Mouse (Mus musculus) CH12.LX (cell line): ENCODE results near the gene Ccdc7b. TPM values are rescaled to one million over a fixed set of nuclear protein-coding genes. Genes with fewer than 3 reads are reported as not detected.
"Not testable (repeated sequence)": the region's sequence is repeated elsewhere in the genome, so short reads cannot be mapped to it uniquely, and the experiment has no call there.

Experiments used
- DNase-seq: peaks from one replicate; pipeline ENCODE4 v3.0.0-alpha.2; 2013; ENCODE audit errors: extremely low read depth
- H3K27ac ChIP-seq: 2 replicates; pipeline ENCODE4 v1.5.1; 2012; ENCODE audit warnings: low read depth, mild to moderate bottlenecking, control low read depth, moderate library complexity; ENCODE audit not compliant: insufficient read depth
- H3K27me3 ChIP-seq: replicated peaks from 2 replicates; pipeline ENCODE3; 2012; ENCODE audit warnings: inconsistent platforms
- H3K36me3 ChIP-seq, 2 experiments: replicated peaks in 1 of 2; 2 replicates each; pipeline versions ENCODE3 to v1.6.1; 2012; ENCODE audit warnings: inconsistent platforms in 1 of 2, low read length in 1 of 2, mild to moderate bottlenecking in 1 of 2, mixed read lengths in 1 of 2, moderate library complexity in 1 of 2; ENCODE audit not compliant: control insufficient read depth in 1 of 2, insufficient read depth in 1 of 2
- H3K4me1 ChIP-seq, 2 experiments: 2 replicates each; pipeline ENCODE4 v1.6.1; 2012; ENCODE audit warnings: inconsistent platforms in 1 of 2, moderate library complexity in 1 of 2; ENCODE audit not compliant: insufficient read depth in 2 of 2, control insufficient read depth in 1 of 2
- H3K4me2 ChIP-seq: 2 replicates; pipeline ENCODE4 v1.6.1; 2012; ENCODE audit warnings: low read depth, mild to moderate bottlenecking, control low read depth; ENCODE audit not compliant: poor library complexity, insufficient read depth, severe bottlenecking
- H3K4me3 ChIP-seq, 3 experiments: fragments of 150-350 bp in 1 of 3; sonication (generic) in 1 of 3; replicated peaks in 1 of 3; 2 replicates each; pipeline versions ENCODE3 to v1.5.1; 2011 to 2012; ENCODE audit warnings: low read depth in 2 of 3, low read length in 2 of 3, mild to moderate bottlenecking in 2 of 3, moderate library complexity in 2 of 3, control low read depth in 1 of 3, improper control_type of control experiment in 1 of 3, inconsistent platforms in 1 of 3, mixed read lengths in 1 of 3; ENCODE audit not compliant: poor library complexity in 1 of 3
- H3K79me2 ChIP-seq: replicated peaks from 2 replicates; pipeline ENCODE4 v1.6.1; 2012; ENCODE audit warnings: mild to moderate bottlenecking, moderate library complexity; ENCODE audit not compliant: control insufficient read depth, poor library complexity, insufficient read depth, severe bottlenecking; ENCODE audit errors: extremely low read depth
- H3K9ac ChIP-seq: 2 replicates; pipeline ENCODE4 v1.6.1; 2012; ENCODE audit warnings: low read depth, mild to moderate bottlenecking, control low read depth, moderate library complexity; ENCODE audit not compliant: insufficient read depth
- H3K9me3 ChIP-seq: replicated peaks from 2 replicates; pipeline ENCODE3; 2012; ENCODE audit warnings: low read length, inconsistent platforms, mixed read lengths
- BHLHE40 ChIP-seq: IDR thresholded peaks from 2 replicates; pipeline ENCODE4 v1.6.1; 2011; ENCODE audit warnings: mild to moderate bottlenecking, low read depth, low read length, improper control_type of control experiment
- CHD1 ChIP-seq: IDR thresholded peaks from 2 replicates; pipeline ENCODE4 v1.6.1; 2012; ENCODE audit warnings: low read depth, low read length, improper control_type of control experiment, inconsistent platforms
- CTCF ChIP-seq, 2 experiments: IDR thresholded peaks in 1 of 2; conservative IDR thresholded peaks in 1 of 2; 2 replicates each; pipeline ENCODE4 v1.5.1; 2011 to 2012; ENCODE audit warnings: low read depth in 2 of 2, low read length in 2 of 2, improper control_type of control experiment in 1 of 2, inconsistent platforms in 1 of 2, mild to moderate bottlenecking in 1 of 2, moderate library complexity in 1 of 2
- EP300 ChIP-seq: IDR thresholded peaks from 2 replicates; pipeline ENCODE4 v1.6.1; 2011; ENCODE audit warnings: low read length, improper control_type of control experiment
- JUN ChIP-seq: IDR thresholded peaks from 2 replicates; pipeline ENCODE4 v1.6.1; 2011; ENCODE audit warnings: low read depth, mild to moderate bottlenecking, low read length, improper control_type of control experiment, moderate library complexity; ENCODE audit not compliant: insufficient read depth
- KAT2A ChIP-seq: IDR thresholded peaks from 2 replicates; pipeline ENCODE4 v1.6.1; 2012; ENCODE audit warnings: low read length, improper control_type of control experiment, inconsistent platforms; ENCODE audit not compliant: insufficient replicate concordance
- MAZ ChIP-seq: IDR thresholded peaks from 2 replicates; pipeline ENCODE4 v1.6.1; 2012; ENCODE audit warnings: low read depth, mild to moderate bottlenecking, inconsistent platforms, low read length, improper control_type of control experiment, moderate library complexity
- MEF2A ChIP-seq: IDR thresholded peaks from 2 replicates; pipeline ENCODE4 v1.6.1; 2014; ENCODE audit warnings: low read depth, mild to moderate bottlenecking, inconsistent platforms, low read length, improper control_type of control experiment, borderline replicate concordance
- NRF1 ChIP-seq: IDR thresholded peaks from 2 replicates; pipeline ENCODE4 v1.6.1; 2014; ENCODE audit warnings: low read depth, mild to moderate bottlenecking, inconsistent platforms, low read length, improper control_type of control experiment, moderate library complexity
- POLR2AphosphoS2 ChIP-seq: IDR thresholded peaks from 2 replicates; pipeline ENCODE4 v1.6.1; 2011; ENCODE audit warnings: low read depth, low read length, improper control_type of control experiment
- RAD21 ChIP-seq: IDR thresholded peaks from 2 replicates; pipeline ENCODE4 v1.6.1; 2011; ENCODE audit warnings: low read depth, mild to moderate bottlenecking, low read length, improper control_type of control experiment, moderate library complexity
- TCF12 ChIP-seq: IDR thresholded peaks from 2 replicates; pipeline ENCODE4 v1.6.1; 2014; ENCODE audit warnings: low read depth, mild to moderate bottlenecking, inconsistent platforms, low read length, improper control_type of control experiment
- USF1 ChIP-seq: IDR thresholded peaks from 2 replicates; pipeline ENCODE4 v1.6.1; 2014; ENCODE audit warnings: low read depth, mild to moderate bottlenecking, inconsistent platforms, low read length, improper control_type of control experiment
- ZKSCAN1 ChIP-seq: IDR thresholded peaks from 2 replicates; pipeline ENCODE4 v1.6.1; 2012; ENCODE audit warnings: low read depth, inconsistent platforms, low read length, improper control_type of control experiment, borderline replicate concordance
- dilution Hi-C: fragments of 300-500 bp; cut with MboI; formaldehyde crosslinking; loops from 2 replicates; pipeline ENCODE4 v1.14.3; 2020; ENCODE audit warnings: low sequenced_read_pairs; ENCODE audit not compliant: extremely low pct_unique_long_range_greater_than_20kb, extremely low pct_ligation_motif_present
- in situ Hi-C: fragments of 300-500 bp; cut with MboI; formaldehyde crosslinking; loops from 3 replicates; pipeline ENCODE4 v1.14.3; 2019; ENCODE audit warnings: low sequenced_read_pairs, low pct_ligation_motif_present, low pct_unique_long_range_greater_than_20kb, mixed read lengths
- polyA plus RNA-seq: library from polyadenylated mRNA; unstranded; fragments of >175 nt; gene quantifications from 2 replicates; pipeline ENCODE4 v1.2.1, GENCODE M21; 2012; ENCODE audit warnings: low read depth; ENCODE audit not compliant: insufficient read length
- total RNA-seq, 2 experiments: library from RNA; depleted of rRNA; stranded (reverse); fragments of 300-350 nt in 1 of 2; fragments of >200 nt in 1 of 2; gene quantifications; 2 replicates each; pipeline ENCODE4 v1.2.3; 2012 to 2014

The Ccdc7b gene
- total RNA-seq (2012; rRNA removed) (0.55 and 0.81 TPM in 2 replicates), total RNA-seq (2014; rRNA removed) (0.45 and 0.74 TPM in 2 replicates), polyA plus RNA-seq (not detected in 2 replicates)

GRCm38 (mm10) chr8:129066834-129067233, at the start of gene Ccdc7b:
Gene Ccdc7b, plus strand, starts transcription at chr8:129067134.
- in situ Hi-C loops, H3K36me3 ChIP-seq, H3K4me3 ChIP-seq, dilution Hi-C loops, H3K4me2 ChIP-seq, H3K27ac ChIP-seq, H3K4me1 ChIP-seq, H3K27me3 ChIP-seq, H3K9me3 ChIP-seq, H3K9ac ChIP-seq, H3K79me2 ChIP-seq, DNase-seq: not testable (repeated sequence)

GRCm38 (mm10) chr8:129065417-129065816, 1.5 kb upstream of the Ccdc7b start, which contains the start of gene Ccdc7a:
Gene Ccdc7a, minus strand, starts transcription at chr8:129065517.
- in situ Hi-C loops, H3K36me3 ChIP-seq, H3K9ac ChIP-seq, H3K4me3 ChIP-seq, DNase-seq, H3K9me3 ChIP-seq, H3K4me2 ChIP-seq, dilution Hi-C loops, H3K79me2 ChIP-seq, H3K4me1 ChIP-seq, H3K27me3 ChIP-seq, H3K27ac ChIP-seq: not testable (repeated sequence)

GRCm38 (mm10) chr8:129115761-129116160, 48.8 kb downstream of the Ccdc7b start:
- H3K79me2 ChIP-seq, in situ Hi-C loops, dilution Hi-C loops, H3K36me3 ChIP-seq, H3K27me3 ChIP-seq, H3K27ac ChIP-seq, H3K4me3 ChIP-seq, H3K9ac ChIP-seq, H3K4me1 ChIP-seq, H3K9me3 ChIP-seq, H3K4me2 ChIP-seq, DNase-seq: not testable (repeated sequence)

GRCm38 (mm10) chr8:129131561-129131960, 64.6 kb downstream of the Ccdc7b start, which contains the start of gene Gm10999:
Gene Gm10999, minus strand, starts transcription at chr8:129131661.
- Histone ChIP-seq H3K4me1 (peaks cover 3 to 6% of the 10 kb centered on the region in 2 experiments; a peak in 2 of 4 replicates), H3K4me2 (no peak within 1 kb of the TSS), H3K9me3 (no peaks in the 10 kb centered on the region), H3K4me3 (no peak within 1 kb of the TSS), H3K9ac (no peak within 1 kb of the TSS), H3K27me3 (no peaks in the 10 kb centered on the region), H3K36me3 (no peaks in the 10 kb centered on the region), H3K79me2 (no peaks in the 10 kb centered on the region), H3K27ac (no peak within 1 kb of the TSS)
- DNase-seq = no peak
- dilution Hi-C loops (no loop called here), in situ Hi-C loops (no loop called here)
- TF ChIP-seq TCF12 (no peak), JUN (no peak), KAT2A (no peak), ZKSCAN1 (no peak), MAZ (no peak), EP300 (no peak), POLR2AphosphoS2 (no peak), BHLHE40 (no peak), USF1 (no peak), CHD1 (no peak), NRF1 (no peak), RAD21 (no peak), CTCF (conservative IDR thresholded peaks at IDR 0.05 in 1 of 2, IDR thresholded peaks at IDR 0.05 in 1 of 2; ENCODE audit: low read depth in 2 of 2, low read length in 2 of 2) (no peak), MEF2A (no peak)
